Mouse (Mus musculus): ENCODE results near the gene Tgif1.

DNA sequence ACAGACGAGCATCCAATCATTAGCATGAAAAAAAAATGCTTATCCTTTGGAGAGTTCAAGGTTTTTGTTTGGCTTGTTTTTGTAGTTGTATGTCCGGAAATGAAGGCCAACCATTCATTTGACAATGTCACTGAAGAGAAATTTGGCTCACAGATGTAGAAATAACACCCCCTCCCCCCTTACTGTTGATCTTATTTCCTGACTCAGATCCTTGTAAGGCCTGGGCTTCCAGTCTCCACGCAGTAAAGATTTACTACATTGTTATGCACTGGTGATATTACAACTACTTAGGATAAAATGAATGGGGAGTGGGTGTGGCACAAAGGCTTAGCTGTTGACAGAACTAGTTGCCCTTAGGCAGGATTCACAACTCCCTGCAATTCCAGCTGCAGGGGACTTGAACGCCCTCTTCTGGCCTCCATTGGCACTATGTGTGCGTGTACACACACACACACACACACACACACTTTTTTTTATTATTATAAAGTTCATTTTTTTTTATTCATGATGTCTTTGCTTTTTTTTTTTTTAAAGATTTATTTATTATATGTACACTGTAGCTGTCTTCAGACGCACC lies 13.3 kb upstream of the Tgif1 start:
- TF ChIP-seq CTCF (IDR thresholded peaks at IDR 0.05; ENCODE audit: low read depth, low read length), result peak; percentile 37
- TF ChIP-seq POLR2A (IDR thresholded peaks at IDR 0.05; ENCODE audit: insufficient read depth, low read length), result no peak
